Mouse (Mus musculus): ENCODE results near the gene Mpl. TPM values are rescaled to one million over a fixed set of nuclear protein-coding genes. Genes with fewer than 3 reads are reported as not detected.

The Mpl gene
- polyA plus RNA-seq, 1 experiment from 2014 or later, result not detected

GRCm38 (mm10) chr4:118432332-118432731, 25.0 kb downstream of the Mpl start:
- ATAC-seq (ENCODE audit: low FRiP score, low TSS enrichment), result no peak
- peaks cover 21% of the 10 kb centered on the region for H3K4me1 ChIP-seq (ENCODE audit: control insufficient read depth, insufficient read depth, low read length)
- 74% methylated on average over 8 of the region's 8 CpGs for WGBS

GRCm38 (mm10) chr4:118429215-118429895, 28.0 kb downstream of the Mpl start:
- DNase-seq, result no peak
- Histone ChIP-seq H3K9ac (replicated peaks; ENCODE audit: low read length) (no peak overlapping the region), H3K27ac (replicated peaks; ENCODE audit: low read depth, low read length) (no peak overlapping the region), H3K4me1 (ENCODE audit: control insufficient read depth, insufficient read depth, low read length) (peaks cover 17% of the 10 kb centered on the region), H3K4me3 (replicated peaks; ENCODE audit: low read depth, low read length) (no peak overlapping the region), H3K9me3 (ENCODE audit: control insufficient read depth, low read length) (no peaks in the 10 kb centered on the region), H3K4me2 (ENCODE audit: low read length) (no peak overlapping the region), H3K36me3 (ENCODE audit: control insufficient read depth, insufficient read depth, low read length) (peaks cover 23% of the 10 kb centered on the region), H3K27me3 (ENCODE audit: control insufficient read depth, insufficient read depth, low read length) (no peaks in the 10 kb centered on the region)
- 61% methylated on average over 7 of the region's 7 CpGs for WGBS
- no peak for ATAC-seq (ENCODE audit: low FRiP score, low TSS enrichment)

More at GRCm38 (mm10) chr4:118432332-118432731, 25.0 kb downstream of the Mpl start:
- Histone ChIP-seq H3K27ac (replicated peaks; ENCODE audit: low read depth, low read length) (no peak overlapping the region), H3K36me3 (ENCODE audit: control insufficient read depth, insufficient read depth, low read length) (peaks cover 23% of the 10 kb centered on the region), H3K27me3 (ENCODE audit: control insufficient read depth, insufficient read depth, low read length) (no peaks in the 10 kb centered on the region), H3K4me2 (ENCODE audit: low read length) (no peak overlapping the region), H3K9me3 (ENCODE audit: control insufficient read depth, low read length) (no peaks in the 10 kb centered on the region), H3K4me3 (replicated peaks; ENCODE audit: low read depth, low read length) (no peak overlapping the region), H3K9ac (replicated peaks; ENCODE audit: low read length) (no peak overlapping the region; the same call in 1 of the 2 replicates)
- no peak for DNase-seq

GRCm38 (mm10) chr4:118428531-118429214, 28.6 kb downstream of the Mpl start:
- Histone ChIP-seq H3K9ac (replicated peaks; ENCODE audit: low read length) (peak overlapping the region; percentile 59), H3K4me3 (replicated peaks; ENCODE audit: low read depth, low read length) (peak overlapping the region; percentile 49), H3K27ac (replicated peaks; ENCODE audit: low read depth, low read length) (peak overlapping the region; percentile 64; the same call in 1 of the 2 replicates), H3K4me1 (ENCODE audit: control insufficient read depth, insufficient read depth, low read length) (peaks cover 17% of the 10 kb centered on the region), H3K9me3 (ENCODE audit: control insufficient read depth, low read length) (no peaks in the 10 kb centered on the region), H3K4me2 (ENCODE audit: low read length) (peak overlapping the region; percentile 87), H3K27me3 (ENCODE audit: control insufficient read depth, insufficient read depth, low read length) (no peaks in the 10 kb centered on the region), H3K36me3 (ENCODE audit: control insufficient read depth, insufficient read depth, low read length) (peaks cover 23% of the 10 kb centered on the region)
- DNase-seq (no peak), ATAC-seq (ENCODE audit: low FRiP score, low TSS enrichment) (peak; percentile 2; the same call in 1 of the 2 replicates)
- 57% methylated on average over 15 of the region's 15 CpGs for WGBS

- DNase-seq, result peak; percentile 85
- Histone ChIP-seq H3K36me3 (ENCODE audit: control insufficient read depth, insufficient read depth, low read length) (peaks cover 20% of the 10 kb centered on the region), H3K9ac (replicated peaks; ENCODE audit: low read length) (peak within 1 kb of the TSS; percentile 59), H3K4me2 (ENCODE audit: low read length) (peak within 1 kb of the TSS; percentile 87), H3K4me3 (replicated peaks; ENCODE audit: low read depth, low read length) (peak within 1 kb of the TSS; percentile 49), H3K27me3 (ENCODE audit: control insufficient read depth, insufficient read depth, low read length) (no peaks in the 10 kb centered on the region), H3K9me3 (ENCODE audit: control insufficient read depth, low read length) (no peaks in the 10 kb centered on the region), H3K27ac (replicated peaks; ENCODE audit: low read depth, low read length) (peak within 1 kb of the TSS; percentile 64), H3K4me1 (ENCODE audit: control insufficient read depth, insufficient read depth, low read length) (peaks cover 17% of the 10 kb centered on the region)
- ATAC-seq (ENCODE audit: low FRiP score, low TSS enrichment), result peak; percentile 88
- WGBS, result 0% methylated on average over 28 of the region's 31 CpGs
These were observed 29.4 kb downstream of the Mpl start, which contains the start of gene Elovl1 for GRCm38 (mm10) chr4:118427768-118428451. Elovl1 (plus strand) TSS chr4:118428093.

- peaks cover 17% of the 10 kb centered on the region for H3K4me1 ChIP-seq (ENCODE audit: control insufficient read depth, insufficient read depth, low read length)
- peak overlapping the region; percentile 49 for H3K4me3 ChIP-seq (replicated peaks; ENCODE audit: low read depth, low read length)
- peak; percentile 15 for ATAC-seq (ENCODE audit: low FRiP score, low TSS enrichment)
- H3K36me3 ChIP-seq (ENCODE audit: control insufficient read depth, insufficient read depth, low read length), result peaks cover 20% of the 10 kb centered on the region
- H3K27ac ChIP-seq (replicated peaks; ENCODE audit: low read depth, low read length), result peak overlapping the region; percentile 64
- H3K27me3 ChIP-seq (ENCODE audit: control insufficient read depth, insufficient read depth, low read length), result no peaks in the 10 kb centered on the region
- no peak for DNase-seq
- H3K9ac ChIP-seq (replicated peaks; ENCODE audit: low read length), result peak overlapping the region; percentile 59
- H3K9me3 ChIP-seq (ENCODE audit: control insufficient read depth, low read length), result no peaks in the 10 kb centered on the region
- 4% methylated on average over 5 of the region's 5 CpGs for WGBS
- peak overlapping the region; percentile 87 for H3K4me2 ChIP-seq (ENCODE audit: low read length)
These were observed 29.9 kb downstream of the Mpl start for GRCm38 (mm10) chr4:118427415-118427767.

GRCm38 (mm10) chr4:118425374-118425773, 31.9 kb downstream of the Mpl start:
- Histone ChIP-seq H3K4me3 (replicated peaks; ENCODE audit: low read depth, low read length) (no peak overlapping the region), H3K4me1 (ENCODE audit: control insufficient read depth, insufficient read depth, low read length) (peaks cover 17% of the 10 kb centered on the region), H3K36me3 (ENCODE audit: control insufficient read depth, insufficient read depth, low read length) (peaks cover 26% of the 10 kb centered on the region), H3K27ac (replicated peaks; ENCODE audit: low read depth, low read length) (no peak overlapping the region), H3K9me3 (ENCODE audit: control insufficient read depth, low read length) (no peaks in the 10 kb centered on the region), H3K4me2 (ENCODE audit: low read length) (no peak overlapping the region), H3K9ac (replicated peaks; ENCODE audit: low read length) (no peak overlapping the region), H3K27me3 (ENCODE audit: control insufficient read depth, insufficient read depth, low read length) (no peaks in the 10 kb centered on the region)
- WGBS, result 90% methylated on average over 1 of the region's 1 CpGs
- DNase-seq (no peak), ATAC-seq (ENCODE audit: low FRiP score, low TSS enrichment) (no peak)

GRCm38 (mm10) chr4:118424541-118425160, 32.7 kb downstream of the Mpl start:
- DNase-seq, result no peak
- H3K36me3 ChIP-seq (ENCODE audit: control insufficient read depth, insufficient read depth, low read length), result peaks cover 31% of the 10 kb centered on the region
- 88% methylated on average over 4 of the region's 4 CpGs for WGBS
- H3K4me3 ChIP-seq (replicated peaks; ENCODE audit: low read depth, low read length), result no peak overlapping the region
- no peaks in the 10 kb centered on the region for H3K9me3 ChIP-seq (ENCODE audit: control insufficient read depth, low read length)
- peaks cover 17% of the 10 kb centered on the region for H3K4me1 ChIP-seq (ENCODE audit: control insufficient read depth, insufficient read depth, low read length)
- H3K27me3 ChIP-seq (ENCODE audit: control insufficient read depth, insufficient read depth, low read length), result no peaks in the 10 kb centered on the region
- no peak overlapping the region for H3K4me2 ChIP-seq (ENCODE audit: low read length)
- no peak for ATAC-seq (ENCODE audit: low FRiP score, low TSS enrichment)
- H3K9ac ChIP-seq (replicated peaks; ENCODE audit: low read length), result no peak overlapping the region
- H3K27ac ChIP-seq (replicated peaks; ENCODE audit: low read depth, low read length), result no peak overlapping the region

- 98% methylated on average over 3 of the region's 3 CpGs for WGBS
- Histone ChIP-seq H3K27me3 (ENCODE audit: control insufficient read depth, insufficient read depth, low read length) (no peaks in the 10 kb centered on the region), H3K4me3 (replicated peaks; ENCODE audit: low read depth, low read length) (no peak overlapping the region), H3K9me3 (ENCODE audit: control insufficient read depth, low read length) (no peaks in the 10 kb centered on the region), H3K4me1 (ENCODE audit: control insufficient read depth, insufficient read depth, low read length) (no peaks in the 10 kb centered on the region), H3K9ac (replicated peaks; ENCODE audit: low read length) (no peak overlapping the region), H3K36me3 (ENCODE audit: control insufficient read depth, insufficient read depth, low read length) (peaks cover 59% of the 10 kb centered on the region), H3K4me2 (ENCODE audit: low read length) (no peak overlapping the region), H3K27ac (replicated peaks; ENCODE audit: low read depth, low read length) (no peak overlapping the region)
- DNase-seq (no peak), ATAC-seq (ENCODE audit: low FRiP score, low TSS enrichment) (no peak)
These were observed 35.9 kb downstream of the Mpl start for GRCm38 (mm10) chr4:118421384-118421783.

All from midbrain, embryonic 14.5 days (tissue).